ENCODE assay signal across 8 mouse cellular contexts in the genomic region with DNA sequence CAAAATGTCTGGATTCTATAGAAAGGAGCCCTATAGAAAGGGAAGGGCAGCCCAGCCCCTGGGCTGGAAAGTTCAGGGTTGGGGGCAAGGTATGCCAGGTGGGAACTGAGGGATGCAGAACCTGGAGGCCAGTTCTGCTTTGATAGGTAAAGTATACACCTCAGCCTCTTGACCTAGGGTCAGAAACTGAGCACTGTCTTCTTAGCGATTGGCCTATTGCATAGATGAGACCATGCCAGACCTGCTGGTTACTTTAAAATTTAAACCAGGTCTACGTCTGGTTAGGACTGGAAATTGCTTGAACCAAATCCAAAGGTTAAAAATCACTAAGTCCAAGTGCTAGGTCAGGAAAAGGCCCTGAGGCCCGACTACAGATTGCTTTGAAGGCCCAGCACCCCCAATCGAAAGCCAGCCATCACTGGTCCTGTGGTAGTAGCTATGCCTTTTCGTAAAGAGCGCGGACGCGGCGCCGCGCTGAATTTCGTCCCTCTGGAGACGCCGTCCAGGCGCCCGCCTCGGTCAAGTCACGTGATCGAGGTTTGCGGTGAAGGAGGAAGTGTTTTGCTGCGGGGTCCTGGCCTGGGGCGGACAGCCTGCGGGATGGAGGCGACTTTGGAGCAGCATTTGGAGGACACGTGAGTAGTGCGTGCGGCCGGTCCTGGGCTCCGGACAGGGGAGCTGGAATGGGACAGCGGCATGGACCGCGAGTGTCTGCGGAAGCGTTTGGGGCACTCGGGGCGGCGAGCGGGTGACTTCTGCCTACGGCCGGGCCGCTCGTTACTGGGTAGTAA. TPM values are rescaled to one million over a fixed set of nuclear protein-coding genes. Genes with fewer than 3 reads are reported as not detected.
DNase-seq lines count a peak whose midpoint lies in the region; ATAC-seq lines count a peak whose summit lies in the region.

A gene (plus strand): TSS at position 380 of the 791 bp plus-strand sequence.

- peaks cover 14% of the 10 kb centered on the region for H3K4me1 ChIP-seq in heart, embryonic 13.5 days
- H3K4me1 ChIP-seq in liver, embryonic 12.5 days = peaks cover 19% of the 10 kb centered on the region
- H3K4me1 ChIP-seq in stomach, embryonic 15.5 days = no peaks in the 10 kb centered on the region

- peaks cover 6% of the 10 kb centered on the region for H3K27me3 ChIP-seq in heart, embryonic 13.5 days (replicated peaks)
- H3K27me3 ChIP-seq in liver, embryonic 12.5 days (replicated peaks) = peaks cover 8% of the 10 kb centered on the region
- H3K27me3 ChIP-seq in stomach, embryonic 15.5 days (replicated peaks) = no peaks in the 10 kb centered on the region

- H3K27ac ChIP-seq in heart, embryonic 13.5 days (replicated peaks) = no peak within 1 kb of the TSS
- H3K27ac ChIP-seq in liver, embryonic 12.5 days = peak within 1 kb of the TSS; percentile 56
- H3K27ac ChIP-seq in stomach, embryonic 15.5 days = no peak within 1 kb of the TSS

- H3K9ac ChIP-seq in heart, embryonic 13.5 days = peak within 1 kb of the TSS; percentile 85
- H3K9ac ChIP-seq in liver, embryonic 12.5 days = peak within 1 kb of the TSS; percentile 82
- H3K9ac ChIP-seq in stomach, embryonic 15.5 days = peak within 1 kb of the TSS; percentile 72

- peak; percentile 90 for DNase-seq in CD4-positive helper T cell, adult 2 months (ENCODE audit: low read depth, low spot score)
- peak; percentile 75 for DNase-seq in brain, embryonic 18.5 days (ENCODE audit: low read depth, low spot score)
- peak; percentile 94 for DNase-seq in kidney, postnatal 10 days
- peak; percentile 86 to 89 for DNase-seq in natural killer cell, adult 2 months (ENCODE audit: low spot score in 2 of 2)

- H3K4me3 ChIP-seq in heart, embryonic 13.5 days = peak within 1 kb of the TSS; percentile 81
- H3K4me3 ChIP-seq in liver, embryonic 12.5 days = peak within 1 kb of the TSS; percentile 92
- H3K4me3 ChIP-seq in stomach, embryonic 15.5 days (replicated peaks) = peak within 1 kb of the TSS; percentile 86

- peak; percentile 91 for ATAC-seq in erythroid progenitor cell, adult 5-6 weeks (replicated peaks; ENCODE audit: low FRiP score, poor library complexity, severe bottlenecking)
- peak; percentile 76 for ATAC-seq in heart, embryonic 13.5 days (ENCODE audit: extremely low read depth, insufficient number of reproducible peaks, low FRiP score, low TSS enrichment)
- peak; percentile 89 for ATAC-seq in liver, embryonic 12.5 days
- peak; percentile 81 for ATAC-seq in stomach, embryonic 15.5 days (ENCODE audit: insufficient read depth, low FRiP score, low read depth)

- no peaks in the 10 kb centered on the region for H3K9me3 ChIP-seq in heart, embryonic 13.5 days
- no peaks in the 10 kb centered on the region for H3K9me3 ChIP-seq in liver, embryonic 12.5 days (replicated peaks)
- no peaks in the 10 kb centered on the region for H3K9me3 ChIP-seq in stomach, embryonic 15.5 days

- H3K36me3 ChIP-seq in heart, embryonic 13.5 days = peaks cover 19% of the 10 kb centered on the region
- peaks cover 23% of the 10 kb centered on the region for H3K36me3 ChIP-seq in liver, embryonic 12.5 days
- H3K36me3 ChIP-seq in stomach, embryonic 15.5 days = peaks cover 8% of the 10 kb centered on the region

- WGBS in heart, embryonic 13.5 days = 2% methylated on average over 43 of the region's 43 CpGs
- WGBS in liver, embryonic 12.5 days (ENCODE audit: insufficient replicate concordance) = 3% methylated on average over 43 of the region's 43 CpGs
- 3% methylated on average over 43 of the region's 43 CpGs for WGBS in stomach, embryonic 15.5 days

- peak within 1 kb of the TSS; percentile 69 for H3K4me2 ChIP-seq in heart, embryonic 13.5 days
- peak within 1 kb of the TSS; percentile 81 for H3K4me2 ChIP-seq in liver, embryonic 12.5 days
- H3K4me2 ChIP-seq in stomach, embryonic 15.5 days = peak within 1 kb of the TSS; percentile 67

RNA-seq across cellular contexts. Expression of the gene that starts here (rescaled TPM):
- 57.0 and 58.4 TPM in 2 replicates for total RNA-seq in erythroid progenitor cell, adult 5-6 weeks (2015; ENCODE audit: low replicate concordance)
- 10.3 and 20.0 TPM in 2 replicates for total RNA-seq in erythroid progenitor cell, adult 5-6 weeks (2017; ENCODE audit: low replicate concordance)
- 149 and 173 TPM in 2 replicates for polyA plus RNA-seq in heart, embryonic 13.5 days (2015; fragmentation: Nextera tagmentation; extraction: Ambion mirVana)
- polyA plus RNA-seq in liver, embryonic 12.5 days (2016; fragmentation: Nextera tagmentation; extraction: Ambion mirVana) = 123 and 128 TPM in 2 replicates
- polyA plus RNA-seq in stomach, embryonic 15.5 days (2015; fragmentation: Nextera tagmentation; extraction: Ambion mirVana) = 191 and 192 TPM in 2 replicates
